Mouse (Mus musculus) stomach, embryonic 16.5 days (tissue): ENCODE results near the gene Irf2. TPM values are rescaled to one million over a fixed set of nuclear protein-coding genes. Genes with fewer than 3 reads are reported as not detected.

ENCODE experiments used
- ATAC-seq: fragments of 200-750 bp; cut with Nextera tagmentation; 2 replicates; pipeline ENCODE4 v1.8.0; 2017; ENCODE audit warnings: moderate number of reproducible peaks, moderate TSS enrichment; ENCODE audit not compliant: insufficient read depth, low FRiP score
- H3K27ac ChIP-seq: fragments of 300-500 bp; sonication (generic); 2 replicates; pipeline ENCODE4 v1.5.1; 2014; ENCODE audit warnings: low read length
- H3K27me3 ChIP-seq: fragments of 300-500 bp; sonication (generic); 2 replicates; pipeline ENCODE4 v1.6.1; 2014; ENCODE audit warnings: low read length, control low read depth, mixed read lengths; ENCODE audit not compliant: control insufficient read depth, insufficient read depth
- H3K36me3 ChIP-seq: fragments of 300-500 bp; sonication (generic); 2 replicates; pipeline ENCODE4 v1.6.1; 2014; ENCODE audit warnings: low read length; ENCODE audit not compliant: control insufficient read depth, insufficient read depth
- H3K4me1 ChIP-seq: fragments of 300-500 bp; sonication (generic); 2 replicates; pipeline ENCODE4 v1.6.1; 2014; ENCODE audit warnings: low read length, control low read depth, mixed read lengths; ENCODE audit not compliant: control insufficient read depth, insufficient read depth
- H3K4me2 ChIP-seq: fragments of 300-500 bp; sonication (generic); 2 replicates; pipeline ENCODE4 v1.6.1; 2014; ENCODE audit warnings: low read depth, low read length, mixed read lengths
- H3K4me3 ChIP-seq: fragments of 300-500 bp; sonication (generic); replicated peaks from 2 replicates; pipeline ENCODE4 v1.5.1; 2014; ENCODE audit warnings: mild to moderate bottlenecking, low read length
- H3K9ac ChIP-seq: fragments of 300-500 bp; sonication (generic); 2 replicates; pipeline ENCODE4 v1.6.1; 2014; ENCODE audit warnings: low read length
- H3K9me3 ChIP-seq: fragments of 300-500 bp; sonication (generic); replicated peaks from 2 replicates; pipeline ENCODE4 v1.6.1; 2016; ENCODE audit warnings: low read length, control low read depth; ENCODE audit not compliant: control insufficient read depth
- WGBS: fragments of 180-500 bp; shearing (Covaris S2); extraction: QIAGEN DNeasy Blood & Tissue Kit; methylation state at CpG from one replicate; pipeline ENCODE4 v1.1.7; 2014; 5-methylcytosine and 5-hydroxymethylcytosine counted together
- polyA plus RNA-seq: library from polyadenylated mRNA; unstranded; fragments of >200 nt; fragmentation: Nextera tagmentation; extraction: Ambion mirVana; gene quantifications from 2 replicates; pipeline ENCODE4 v1.2.1, GENCODE M21; 2015

The Irf2 gene
- polyA plus RNA-seq, 1 experiment from 2014 or later: 27.5 TPM

GRCm38 (mm10) chr8:46799212-46799611 is 59.7 kb downstream of the Irf2 start:
- 87% methylated on average over 5 of the region's 5 CpGs for WGBS
- H3K9me3 ChIP-seq: no peaks in the 10 kb centered on the region
- H3K27ac ChIP-seq: peak overlapping the region; percentile 22; the same call in 1 of the 2 replicates
- no peak overlapping the region for H3K4me2 ChIP-seq
- H3K4me1 ChIP-seq: peaks cover 18% of the 10 kb centered on the region
- 0 out of 2 replicates have a peak, but pooled peaks cover 3% of the 10 kb centered on the region for H3K36me3 ChIP-seq
- ATAC-seq: no peak
- no peak overlapping the region for H3K4me3 ChIP-seq
- H3K9ac ChIP-seq: no peak overlapping the region
- H3K27me3 ChIP-seq: no peaks in the 10 kb centered on the region

DNA sequence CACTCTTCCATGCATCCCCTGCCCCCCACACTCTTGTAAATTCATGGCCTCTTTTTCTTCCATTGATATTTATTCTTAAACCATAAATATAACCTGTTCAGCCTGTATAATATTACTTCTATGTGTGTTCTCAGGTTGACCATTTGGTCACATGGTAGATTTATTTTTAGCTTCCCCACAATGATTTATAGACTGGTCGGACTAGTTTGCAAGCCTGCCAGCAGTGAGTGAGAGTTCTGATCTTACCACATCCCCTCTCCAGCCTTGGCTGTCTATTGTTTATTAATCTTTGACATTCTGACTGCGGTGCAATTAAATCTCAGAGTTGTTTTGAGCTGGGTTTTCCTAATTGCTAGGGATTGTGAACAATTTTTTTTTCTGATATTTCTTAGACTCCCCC is 60.2 kb downstream of the Irf2 start:
- peak; percentile 79 for ATAC-seq
- Histone ChIP-seq H3K27ac (no peak overlapping the region), H3K9me3 (no peaks in the 10 kb centered on the region), H3K4me2 (no peak overlapping the region), H3K27me3 (no peaks in the 10 kb centered on the region), H3K4me3 (no peak overlapping the region), H3K9ac (no peak overlapping the region), H3K4me1 (peaks cover 18% of the 10 kb centered on the region), H3K36me3 (0 out of 2 replicates have a peak, but pooled peaks cover 3% of the 10 kb centered on the region)
- 29% methylated on average over 2 of the region's 2 CpGs for WGBS

DNA sequence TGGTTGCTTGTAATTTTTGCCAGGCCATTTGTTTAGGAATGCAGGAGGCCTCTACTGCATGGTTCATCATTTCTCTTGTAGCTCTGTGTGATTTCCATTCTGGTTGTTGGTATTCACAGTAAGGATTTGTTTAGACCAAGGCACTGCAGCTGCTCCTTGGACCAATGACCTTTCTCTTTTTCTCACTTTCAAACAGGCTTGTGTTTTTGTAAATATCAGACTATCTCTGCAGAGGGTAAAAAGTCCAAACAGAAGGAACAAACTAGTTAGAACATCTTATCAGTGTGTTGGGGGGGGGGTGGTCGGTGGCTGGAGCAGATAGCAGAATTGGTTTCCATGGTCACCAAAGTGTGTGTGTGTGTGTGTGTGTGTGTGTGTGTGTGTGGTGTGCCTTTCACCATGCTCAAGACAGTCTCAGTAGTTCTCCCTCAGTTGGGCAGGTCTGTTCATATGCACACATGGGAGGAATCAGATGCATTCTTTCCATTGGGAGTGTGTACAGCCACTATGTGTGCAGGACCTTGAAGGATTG is 61.7 kb downstream of the Irf2 start:
- Histone ChIP-seq H3K4me1 (peaks cover 18% of the 10 kb centered on the region), H3K9me3 (0 out of 2 replicates have a peak, but pooled peaks cover 2% of the 10 kb centered on the region), H3K27me3 (no peaks in the 10 kb centered on the region), H3K9ac (no peak overlapping the region), H3K36me3 (peaks cover 9% of the 10 kb centered on the region), H3K27ac (peak overlapping the region; percentile 64), H3K4me2 (no peak overlapping the region), H3K4me3 (no peak overlapping the region)
- WGBS: 14% methylated on average over 1 of the region's 1 CpGs
- ATAC-seq: no peak

GRCm38 (mm10) chr8:46802009-46802408 is 62.5 kb downstream of the Irf2 start:
- WGBS: 57% methylated on average over 2 of the region's 2 CpGs
- Histone ChIP-seq H3K9ac (no peak overlapping the region), H3K27ac (peak overlapping the region; percentile 64), H3K4me2 (no peak overlapping the region), H3K36me3 (peaks cover 16% of the 10 kb centered on the region), H3K4me3 (no peak overlapping the region), H3K9me3 (peaks cover 6% of the 10 kb centered on the region; the same call in 1 of the 2 replicates), H3K4me1 (peaks cover 18% of the 10 kb centered on the region), H3K27me3 (no peaks in the 10 kb centered on the region)
- peak; percentile 71; the same call in 1 of the 2 replicates for ATAC-seq

DNA sequence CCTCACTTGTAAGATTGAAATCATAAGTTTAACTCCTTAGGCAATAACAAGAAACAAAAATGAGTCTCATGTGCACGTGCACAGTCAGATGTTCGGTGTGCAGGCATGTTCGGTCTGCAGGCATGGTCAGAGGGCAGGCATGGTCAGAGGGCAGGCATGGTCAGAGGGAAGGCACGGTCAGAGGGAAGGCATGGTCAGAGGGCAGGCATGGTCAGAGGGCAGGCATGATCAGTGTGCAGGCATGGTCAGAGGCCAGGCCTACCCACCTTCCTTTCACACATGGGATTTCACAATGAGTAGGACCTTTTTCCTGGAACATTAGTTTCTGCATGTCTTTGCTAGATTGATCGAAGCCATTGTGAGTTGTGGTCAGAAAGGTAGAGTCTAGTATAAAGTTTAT is 65.2 kb downstream of the Irf2 start:
- no peak overlapping the region for H3K4me3 ChIP-seq
- peaks cover 6% of the 10 kb centered on the region; the same call in 1 of the 2 replicates for H3K9me3 ChIP-seq
- peaks cover 29% of the 10 kb centered on the region for H3K36me3 ChIP-seq
- 90% methylated on average over 5 of the region's 5 CpGs for WGBS
- ATAC-seq: no peak
- no peak overlapping the region for H3K9ac ChIP-seq
- H3K27ac ChIP-seq: no peak overlapping the region
- H3K27me3 ChIP-seq: no peaks in the 10 kb centered on the region
- H3K4me1 ChIP-seq: peaks cover 16% of the 10 kb centered on the region
- H3K4me2 ChIP-seq: no peak overlapping the region

GRCm38 (mm10) chr8:46811021-46811622 is 71.6 kb downstream of the Irf2 start:
- Histone ChIP-seq H3K27ac (no peak overlapping the region), H3K4me3 (no peak overlapping the region), H3K4me2 (no peak overlapping the region), H3K36me3 (peaks cover 24% of the 10 kb centered on the region), H3K9ac (no peak overlapping the region), H3K4me1 (no peaks in the 10 kb centered on the region), H3K27me3 (no peaks in the 10 kb centered on the region), H3K9me3 (peaks cover 5% of the 10 kb centered on the region; the same call in 1 of the 2 replicates)
- 0 out of 2 replicates have a peak, but pooled peaks have one; percentile 53 for ATAC-seq
- 80% methylated on average over 11 of the region's 11 CpGs for WGBS

- H3K4me2 ChIP-seq: no peak overlapping the region
- H3K36me3 ChIP-seq: peaks cover 16% of the 10 kb centered on the region
- no peaks in the 10 kb centered on the region for H3K9me3 ChIP-seq
- H3K4me1 ChIP-seq: no peaks in the 10 kb centered on the region
- H3K27ac ChIP-seq: no peak overlapping the region
- no peak for ATAC-seq
- WGBS: 83% methylated on average over 2 of the region's 2 CpGs
- no peak overlapping the region for H3K9ac ChIP-seq
- H3K4me3 ChIP-seq: no peak overlapping the region
- no peaks in the 10 kb centered on the region for H3K27me3 ChIP-seq
Measured at GRCm38 (mm10) chr8:46811944-46812343, 72.4 kb downstream of the Irf2 start.

GRCm38 (mm10) chr8:46812966-46813365 is 73.4 kb downstream of the Irf2 start:
- no peak for ATAC-seq
- WGBS: 92% methylated on average over 4 of the region's 4 CpGs
- H3K9ac ChIP-seq: no peak overlapping the region

DNA sequence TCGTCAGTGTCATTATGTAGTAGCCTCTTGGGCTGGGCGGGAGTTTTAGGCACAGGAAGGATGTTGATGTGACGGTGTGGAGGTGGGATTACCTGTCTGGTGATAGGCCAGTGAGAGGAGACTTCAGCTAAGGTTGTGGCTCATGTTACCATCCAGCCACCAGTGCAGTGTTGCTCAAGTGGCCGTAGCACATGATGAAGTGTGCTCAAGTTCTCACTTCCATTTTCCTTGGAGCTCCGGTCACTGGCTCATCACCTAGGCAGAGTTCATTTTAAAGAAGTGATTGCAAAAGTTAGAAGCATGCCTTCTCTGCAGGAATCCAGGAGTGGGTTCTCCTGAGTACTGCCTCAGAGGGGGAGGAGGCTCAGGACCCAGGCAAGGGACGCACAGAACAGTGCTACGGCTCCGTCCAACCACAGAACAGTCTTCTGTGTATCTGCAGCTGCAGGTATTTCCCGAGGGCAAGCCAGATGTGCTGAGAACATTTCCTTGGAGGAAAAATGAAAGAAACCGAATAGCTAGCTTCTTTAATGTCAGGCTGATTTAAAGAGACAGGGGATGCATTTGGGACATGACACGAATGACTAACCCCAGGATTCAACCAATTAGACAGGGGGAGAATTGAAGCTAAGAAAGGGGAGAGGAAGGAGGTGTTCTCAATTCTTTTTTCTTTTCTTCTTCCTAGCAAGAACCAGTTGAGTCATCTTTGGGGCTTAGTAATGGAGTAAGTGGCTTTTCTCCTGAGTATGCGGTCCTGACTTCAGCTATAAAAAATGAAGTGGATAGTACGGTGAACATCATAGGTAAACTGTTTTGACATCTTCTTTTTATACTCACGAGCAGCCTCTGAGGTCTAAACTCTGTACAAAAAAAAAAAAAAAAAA is 78.8 kb downstream of the Irf2 start:
- WGBS: 55% methylated on average over 14 of the region's 14 CpGs
- no peak overlapping the region for H3K9ac ChIP-seq
- no peaks in the 10 kb centered on the region for H3K27me3 ChIP-seq
- H3K4me1 ChIP-seq: no peaks in the 10 kb centered on the region
- no peak overlapping the region for H3K27ac ChIP-seq
- ATAC-seq: no peak
- peaks cover 3% of the 10 kb centered on the region; the same call in 1 of the 2 replicates for H3K36me3 ChIP-seq
- no peak overlapping the region for H3K4me3 ChIP-seq
- H3K9me3 ChIP-seq: no peaks in the 10 kb centered on the region
- no peak overlapping the region for H3K4me2 ChIP-seq

More at GRCm38 (mm10) chr8:46812966-46813365, 73.4 kb downstream of the Irf2 start:
- no peak overlapping the region for H3K4me2 ChIP-seq
- H3K27ac ChIP-seq: no peak overlapping the region
- H3K27me3 ChIP-seq: no peaks in the 10 kb centered on the region
- no peak overlapping the region for H3K4me3 ChIP-seq
- H3K9me3 ChIP-seq: no peaks in the 10 kb centered on the region
- H3K4me1 ChIP-seq: no peaks in the 10 kb centered on the region
- H3K36me3 ChIP-seq: peaks cover 6% of the 10 kb centered on the region
